Mouse (Mus musculus) lung, postnatal 0 days (tissue): ENCODE data around the gene Nr1i3. TPM values are rescaled to one million over a fixed set of nuclear protein-coding genes. Genes with fewer than 3 reads are reported as not detected.
A peak's percentile ranks its signal among the peaks of the same experiment; 100 is the strongest.

Experiments
- ATAC-seq: fragments of 200-750 bp; cut with Nextera tagmentation; 2 replicates; pipeline ENCODE4 v1.8.0; 2017; ENCODE audit warnings: moderate library complexity
- DNase-seq: peaks from one replicate; pipeline ENCODE4 v3.0.0-alpha.2; 2016; ENCODE audit warnings: low spot score
- H3K27ac ChIP-seq: fragments of 300-500 bp; sonication (generic); 2 replicates; pipeline ENCODE4 v1.5.1; 2014; ENCODE audit warnings: antibody characterized with exemption, mild to moderate bottlenecking, low read length, mixed read lengths
- H3K27me3 ChIP-seq: fragments of 300-500 bp; sonication (generic); replicated peaks from 2 replicates; pipeline ENCODE4 v1.6.1; 2014; ENCODE audit warnings: low read length, mixed read lengths; ENCODE audit not compliant: insufficient read depth
- H3K36me3 ChIP-seq: fragments of 300-500 bp; sonication (generic); 2 replicates; pipeline ENCODE4 v1.6.1; 2014; ENCODE audit warnings: low read length, mixed read lengths; ENCODE audit not compliant: insufficient read depth
- H3K4me1 ChIP-seq: fragments of 300-500 bp; sonication (generic); 2 replicates; pipeline ENCODE4 v1.6.1; 2014; ENCODE audit warnings: antibody characterized with exemption, low read depth, low read length, mixed read lengths; ENCODE audit not compliant: insufficient read depth
- H3K4me2 ChIP-seq: fragments of 300-500 bp; sonication (generic); replicated peaks from 2 replicates; pipeline ENCODE4 v1.6.1; 2014; ENCODE audit warnings: low read depth, mild to moderate bottlenecking, low read length, moderate library complexity, mixed read lengths
- H3K4me3 ChIP-seq: fragments of 300-500 bp; sonication (generic); 2 replicates; pipeline ENCODE4 v1.5.1; 2014; ENCODE audit warnings: low read depth, low read length
- H3K9ac ChIP-seq: fragments of 300-500 bp; sonication (generic); replicated peaks from 2 replicates; pipeline ENCODE4 v1.6.1; 2014; ENCODE audit warnings: low read depth, mild to moderate bottlenecking
- H3K9me3 ChIP-seq: fragments of 300-500 bp; sonication (generic); 2 replicates; pipeline ENCODE4 v1.6.1; 2016; ENCODE audit warnings: low read length, mixed read lengths
- CTCF ChIP-seq: IDR thresholded peaks from 2 replicates; pipeline ENCODE4 v1.5.1; 2016; ENCODE audit warnings: antibody characterized with exemption, mild to moderate bottlenecking
- EP300 ChIP-seq: IDR thresholded peaks from 2 replicates; pipeline ENCODE4 v1.6.1; 2016; ENCODE audit warnings: antibody characterized with exemption, mild to moderate bottlenecking, control low read depth
- WGBS: fragments of 180-500 bp; shearing (Covaris S2); extraction: QIAGEN DNeasy Blood & Tissue Kit; methylation state at CpG from one replicate; pipeline ENCODE4 v1.1.7; 2014; 5-methylcytosine and 5-hydroxymethylcytosine counted together
- polyA plus RNA-seq: library from polyadenylated mRNA; unstranded; fragments of >200 nt; fragmentation: Nextera tagmentation; extraction: Ambion mirVana; gene quantifications from 2 replicates; pipeline ENCODE4 v1.2.1, GENCODE M21; 2015

The Nr1i3 gene
- polyA plus RNA-seq, 1 experiment from 2014 or later, result 0.07 TPM

DNA sequence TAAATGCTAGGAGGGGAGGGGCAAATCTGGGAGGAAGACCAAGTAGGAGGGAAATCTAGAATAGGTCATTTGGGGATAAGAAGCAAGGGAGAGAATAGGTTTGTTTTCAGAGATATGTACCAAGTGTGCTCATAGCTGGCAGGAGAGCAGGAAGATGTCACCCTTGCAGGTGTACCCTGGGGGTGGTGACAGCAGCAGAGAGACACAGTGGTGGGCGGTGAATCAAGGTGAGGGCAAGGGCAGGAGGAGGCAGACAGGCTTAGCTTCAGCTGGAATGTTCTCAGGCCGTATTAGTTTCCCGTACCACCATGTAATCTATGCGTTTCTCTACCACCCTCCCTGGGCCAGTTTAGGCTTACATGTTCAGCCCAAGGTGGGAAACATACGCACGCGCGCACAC is 41.0 kb upstream of the Nr1i3 start:
- Histone ChIP-seq H3K27ac (no peak overlapping the region), H3K27me3 (no peaks in the 10 kb centered on the region), H3K9ac (no peak overlapping the region), H3K4me2 (no peak overlapping the region), H3K36me3 (no peaks in the 10 kb centered on the region), H3K4me3 (no peak overlapping the region), H3K4me1 (no peaks in the 10 kb centered on the region), H3K9me3 (no peaks in the 10 kb centered on the region)
- TF ChIP-seq CTCF (no peak), EP300 (no peak)
- ATAC-seq (no peak), DNase-seq (no peak)
- 94% methylated on average over 8 of the region's 8 CpGs for WGBS

- Histone ChIP-seq H3K4me2 (no peak overlapping the region), H3K9me3 (no peaks in the 10 kb centered on the region), H3K4me1 (peaks cover 7% of the 10 kb centered on the region; the same call in 1 of the 2 replicates), H3K9ac (no peak overlapping the region), H3K36me3 (no peaks in the 10 kb centered on the region), H3K4me3 (no peak overlapping the region), H3K27me3 (no peaks in the 10 kb centered on the region), H3K27ac (no peak overlapping the region)
- DNase-seq, result no peak
- ATAC-seq, result no peak
- TF ChIP-seq CTCF (no peak), EP300 (no peak)
- WGBS, result 45% methylated on average over 5 of the region's 5 CpGs
Measured at GRCm38 (mm10) chr1:171179487-171180171, 34.1 kb upstream of the Nr1i3 start.

GRCm38 (mm10) chr1:171183025-171183424 is 30.7 kb upstream of the Nr1i3 start:
- 76% methylated on average over 3 of the region's 3 CpGs for WGBS
- ATAC-seq, result no peak
- no peak for DNase-seq

DNA sequence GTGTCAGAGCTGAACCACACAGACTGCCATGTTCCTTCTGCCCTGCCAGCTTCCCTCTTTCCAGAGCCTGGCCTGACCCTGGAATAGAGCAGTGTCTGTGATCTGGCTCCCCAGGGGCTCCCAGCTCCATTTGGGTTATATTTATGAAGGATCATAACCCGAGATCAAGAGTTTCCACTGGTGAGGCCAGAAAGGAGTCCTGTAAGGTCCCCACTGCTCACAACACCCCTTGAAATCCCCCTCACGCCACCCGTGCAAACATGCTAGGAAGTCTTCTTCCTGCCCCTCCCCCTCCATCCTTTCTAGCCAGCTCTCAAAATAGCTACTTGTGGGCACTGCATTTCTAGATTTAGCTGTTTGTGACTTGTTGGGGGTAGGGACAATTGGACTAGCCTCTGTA is 30.1 kb upstream of the Nr1i3 start:
- H3K36me3 ChIP-seq, result no peaks in the 10 kb centered on the region
- TF ChIP-seq EP300 (no peak), CTCF (no peak)
- peaks cover 7% of the 10 kb centered on the region; the same call in 1 of the 2 replicates for H3K4me1 ChIP-seq
- H3K27me3 ChIP-seq, result no peaks in the 10 kb centered on the region
- no peak overlapping the region for H3K4me3 ChIP-seq
- H3K4me2 ChIP-seq, result no peak overlapping the region
- no peaks in the 10 kb centered on the region for H3K9me3 ChIP-seq
- no peak overlapping the region for H3K27ac ChIP-seq
- DNase-seq (no peak), ATAC-seq (0 out of 2 replicates have a peak, but pooled peaks have one; percentile 16)
- no peak overlapping the region for H3K9ac ChIP-seq
- WGBS, result 30% methylated on average over 3 of the region's 3 CpGs

More at GRCm38 (mm10) chr1:171183025-171183424, 30.7 kb upstream of the Nr1i3 start:
- H3K4me1 ChIP-seq, result peaks cover 7% of the 10 kb centered on the region; the same call in 1 of the 2 replicates
- H3K36me3 ChIP-seq, result no peaks in the 10 kb centered on the region
- TF ChIP-seq CTCF, result no peak
- no peaks in the 10 kb centered on the region for H3K9me3 ChIP-seq
- H3K9ac ChIP-seq, result no peak overlapping the region
- H3K27ac ChIP-seq, result no peak overlapping the region
- no peaks in the 10 kb centered on the region for H3K27me3 ChIP-seq
- no peak overlapping the region for H3K4me2 ChIP-seq
- no peak overlapping the region for H3K4me3 ChIP-seq

GRCm38 (mm10) chr1:171184314-171184713 is 29.5 kb upstream of the Nr1i3 start:
- Histone ChIP-seq H3K27me3 (no peaks in the 10 kb centered on the region), H3K9ac (no peak overlapping the region), H3K9me3 (no peaks in the 10 kb centered on the region), H3K4me1 (peaks cover 9% of the 10 kb centered on the region), H3K4me2 (no peak overlapping the region), H3K4me3 (no peak overlapping the region), H3K36me3 (no peaks in the 10 kb centered on the region), H3K27ac (peak overlapping the region; percentile 48; the same call in 1 of the 2 replicates)
- 24% methylated on average over 7 of the region's 7 CpGs for WGBS
- peak; percentile 62 for TF ChIP-seq CTCF
- TF ChIP-seq EP300, result peak; percentile 88
- ATAC-seq (peak; percentile 84), DNase-seq (peak; percentile 84)

GRCm38 (mm10) chr1:171185655-171186054 is 28.1 kb upstream of the Nr1i3 start:
- H3K36me3 ChIP-seq, result no peaks in the 10 kb centered on the region
- DNase-seq (no peak), ATAC-seq (no peak)
- H3K27me3 ChIP-seq, result no peaks in the 10 kb centered on the region
- WGBS, result 49% methylated on average over 8 of the region's 8 CpGs
- H3K4me1 ChIP-seq, result peaks cover 11% of the 10 kb centered on the region
- TF ChIP-seq EP300 (no peak), CTCF (no peak)
- H3K4me3 ChIP-seq, result no peak overlapping the region
- H3K27ac ChIP-seq, result no peak overlapping the region
- H3K4me2 ChIP-seq, result no peak overlapping the region
- H3K9ac ChIP-seq, result no peak overlapping the region
- no peaks in the 10 kb centered on the region for H3K9me3 ChIP-seq
